Mouse (Mus musculus): ENCODE measurements around the gene Prl3b1.

The Prl3b1 gene

GRCm38 (mm10) chr13:27241547-27241946 is at the start of gene Prl3b1:
TSS of gene Prl3b1 (plus strand) at chr13:27241847.
- no peak for DNase-seq

- no peak for DNase-seq
Measured at GRCm38 (mm10) chr13:27196359-27196758, 45.3 kb upstream of the Prl3b1 start, which contains the start of gene Prl3c1. TSS of gene Prl3c1 (plus strand) at chr13:27196659.

DNA sequence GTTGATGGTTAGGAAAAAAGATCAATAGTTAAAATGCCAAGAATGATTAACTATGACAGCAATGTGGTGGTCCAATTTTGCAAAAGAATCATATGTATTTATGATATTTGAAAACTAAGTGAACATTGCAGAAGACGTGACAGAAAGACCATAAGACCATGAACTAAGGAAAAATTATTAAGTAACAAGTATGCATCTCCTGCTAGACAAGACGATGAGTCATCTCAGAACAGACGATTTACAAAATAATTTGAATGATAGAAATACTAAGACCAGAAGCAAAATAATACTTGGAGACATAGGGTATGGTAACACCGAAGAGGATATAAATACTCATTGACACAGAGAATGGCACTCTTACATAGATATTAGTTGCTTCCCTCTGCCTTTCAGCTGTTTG is 17.5 kb downstream of the Prl3b1 start, which contains the start of gene Prl3a1:
TSS of gene Prl3a1 (plus strand) at position 301 of the 400 bp plus-strand sequence.
- DNase-seq, result no peak

All from cerebellum, adult 9-10 months (tissue).